ENCODE assay signal across 31 mouse cellular contexts in genomic region chr17:31176321-31176720, GRCm38 (mm10). TPM values are rescaled to one million over a fixed set of nuclear protein-coding genes. Genes with fewer than 3 reads are reported as not detected.
DNase-seq lines count a peak whose midpoint lies in the region; ATAC-seq lines count a peak whose summit lies in the region.
"Had no signal": no experiment of that assay in that cellular context is flagged by ENCODE, and none has a peak within 500 bp of the region (broad histone marks: within the 10 kb centered on the region; RNA-seq: fewer than 3 reads in every experiment).

No protein-coding gene starts in this region.

- peak; percentile 97 for ATAC-seq in inflammation-experienced regulatory T-cells, adult 6 months
- no peak for ATAC-seq in forebrain, embryonic 12.5 days (ENCODE audit: low FRiP score)
- no peak for ATAC-seq in hindbrain, embryonic 14.5 days (ENCODE audit: low FRiP score)
- ATAC-seq: forebrain, embryonic 13.5 days; intestine, embryonic 15.5 days; liver, embryonic 12.5 days; midbrain, embryonic 13.5 days had no signal

- H3K4me2 ChIP-seq in forebrain, embryonic 12.5 days = no peak overlapping the region
- H3K4me2 ChIP-seq in hindbrain, embryonic 14.5 days (replicated peaks) = no peak overlapping the region
- H3K4me2 ChIP-seq: embryonic facial prominence, embryonic 13.5 days; forebrain, embryonic 13.5 days; heart, embryonic 11.5 days; hindbrain, embryonic 13.5 days; intestine, embryonic 15.5 days; limb, embryonic 12.5 days; liver, embryonic 12.5 days; midbrain, embryonic 13.5 days; neural tube, embryonic 13.5 days had no signal

- no peaks in the 10 kb centered on the region for H3K36me3 ChIP-seq in forebrain, embryonic 12.5 days (replicated peaks)
- H3K36me3 ChIP-seq in hindbrain, embryonic 14.5 days (replicated peaks; ENCODE audit: control insufficient read depth, insufficient read depth) = no peaks in the 10 kb centered on the region
- H3K36me3 ChIP-seq: embryonic facial prominence, embryonic 13.5 days; hindbrain, embryonic 13.5 days; intestine, embryonic 15.5 days; limb, embryonic 12.5 days; liver, embryonic 12.5 days; midbrain, embryonic 13.5 days; neural tube, embryonic 13.5 days had no signal

- H3K9ac ChIP-seq in forebrain, embryonic 12.5 days = no peak overlapping the region
- H3K9ac ChIP-seq in hindbrain, embryonic 14.5 days = no peak overlapping the region
- H3K9ac ChIP-seq: embryonic facial prominence, embryonic 13.5 days; forebrain, embryonic 13.5 days; hindbrain, embryonic 13.5 days; intestine, embryonic 15.5 days; limb, embryonic 12.5 days; liver, embryonic 12.5 days; midbrain, embryonic 13.5 days; neural tube, embryonic 13.5 days had no signal

- no peaks in the 10 kb centered on the region for H3K9me3 ChIP-seq in forebrain, embryonic 12.5 days
- H3K9me3 ChIP-seq in hindbrain, embryonic 14.5 days (ENCODE audit: control insufficient read depth, low read length) = 0 out of 2 replicates have a peak, but pooled peaks cover 5% of the 10 kb centered on the region
- H3K9me3 ChIP-seq: embryonic facial prominence, embryonic 13.5 days; forebrain, embryonic 13.5 days; hindbrain, embryonic 13.5 days; intestine, embryonic 15.5 days; limb, embryonic 12.5 days; liver, embryonic 12.5 days; midbrain, embryonic 13.5 days; neural tube, embryonic 13.5 days had no signal

- peak; percentile 76 for DNase-seq in 416B (ENCODE audit: low read depth)
- DNase-seq in T-cell, adult 2 months (ENCODE audit: low spot score) = peak; percentile 66
- peak; percentile 87 for DNase-seq in thymus, postnatal 0 days (ENCODE audit: low spot score)
- no peak for DNase-seq in layer of hippocampus, adult 8-10 months (ENCODE audit: low spot score in 2 of 2)
- DNase-seq in hindbrain, embryonic 14.5 days (ENCODE audit: low spot score) = no peak
- no peak for DNase-seq in B cell, adult 2 months
- DNase-seq: cerebellum, adult 11-12 months; cerebellum, postnatal 14 days; heart, adult 11 months; heart, postnatal 14 days; kidney, adult 9 months; kidney, postnatal 25 days; lung, adult 2 months; lung, postnatal 14 days had no signal

- H3K4me3 ChIP-seq in forebrain, embryonic 12.5 days (replicated peaks) = no peak overlapping the region
- H3K4me3 ChIP-seq in hindbrain, embryonic 14.5 days (replicated peaks; ENCODE audit: low read length) = no peak overlapping the region
- H3K4me3 ChIP-seq: embryonic facial prominence, embryonic 13.5 days; erythroblast, embryonic 14.5 days; forebrain, embryonic 13.5 days; hindbrain, embryonic 13.5 days; intestine, embryonic 15.5 days; layer of hippocampus, adult 2 months; limb, embryonic 12.5 days; liver, embryonic 12.5 days; megakaryocyte, embryonic 14.5 days; midbrain, embryonic 13.5 days; neural tube, embryonic 13.5 days had no signal

- H3K4me1 ChIP-seq in forebrain, embryonic 12.5 days = no peaks in the 10 kb centered on the region
- H3K4me1 ChIP-seq in hindbrain, embryonic 14.5 days (replicated peaks; ENCODE audit: control insufficient read depth, insufficient read depth, low read length) = no peaks in the 10 kb centered on the region
- H3K4me1 ChIP-seq: embryonic facial prominence, embryonic 13.5 days; forebrain, embryonic 13.5 days; hindbrain, embryonic 13.5 days; limb, embryonic 12.5 days; midbrain, embryonic 13.5 days; neural tube, embryonic 13.5 days had no signal

- no peak overlapping the region for H3K27ac ChIP-seq in forebrain, embryonic 12.5 days
- no peak overlapping the region for H3K27ac ChIP-seq in hindbrain, embryonic 14.5 days
- H3K27ac ChIP-seq: embryonic facial prominence, embryonic 13.5 days; forebrain, embryonic 13.5 days; hindbrain, embryonic 13.5 days; intestine, embryonic 15.5 days; layer of hippocampus, adult 2 months; limb, embryonic 12.5 days; liver, embryonic 12.5 days; midbrain, embryonic 13.5 days; neural tube, embryonic 13.5 days had no signal

- H3K27me3 ChIP-seq in forebrain, embryonic 12.5 days = no peaks in the 10 kb centered on the region
- no peaks in the 10 kb centered on the region for H3K27me3 ChIP-seq in hindbrain, embryonic 14.5 days (ENCODE audit: control insufficient read depth, insufficient read depth, low read length)
- H3K27me3 ChIP-seq: embryonic facial prominence, embryonic 13.5 days; forebrain, embryonic 13.5 days; hindbrain, embryonic 13.5 days; intestine, embryonic 15.5 days; liver, embryonic 12.5 days; midbrain, embryonic 13.5 days; neural tube, embryonic 13.5 days had no signal

- WGBS in forebrain, embryonic 12.5 days = 92% methylated on average over 4 of the region's 4 CpGs
- 93% methylated on average over 4 of the region's 4 CpGs for WGBS in hindbrain, embryonic 14.5 days

RNA-seq across cellular contexts. Expression of gene Tff1, which starts 11.2 kb away (rescaled TPM):
- under 1 TPM in 1 of 3 experiments, not detected in 2; 0.70 TPM for polyA plus RNA-seq in inflammation-experienced regulatory T-cells, adult 6 months (2017; shearing (Covaris generic))
- 4.3 and 7.4 TPM in 2 replicates for polyA plus RNA-seq in thymus, postnatal 0 days (2015; fragmentation: Nextera tagmentation; extraction: Ambion mirVana)
- not detected in 2 replicates for polyA plus RNA-seq in forebrain, embryonic 12.5 days (2016; fragmentation: Nextera tagmentation; extraction: Ambion mirVana)
- total RNA-seq in layer of hippocampus, adult 8-10 months (2022) = not detected
- polyA plus RNA-seq in hindbrain, embryonic 14.5 days (2014; fragmentation: Nextera tagmentation; extraction: Ambion mirVana) = not detected in 2 replicates
- total RNA-seq: gastrocnemius, adult 8-10 months; heart, postnatal 14 days; layer of hippocampus, adult 2 months; left cerebral cortex, postnatal 14 days had no signal
- polyA plus RNA-seq: embryonic facial prominence, embryonic 13.5 days; erythroblast, embryonic 14.5 days; forebrain, embryonic 13.5 days; hindbrain, embryonic 13.5 days; limb, embryonic 12.5 days; lung, adult 2 months; midbrain, embryonic 13.5 days; neural tube, embryonic 13.5 days had no signal

RNA-seq across cellular contexts. Expression of gene Tmprss3, which starts 22.5 kb away (rescaled TPM):
- polyA plus RNA-seq in inflammation-experienced regulatory T-cells, adult 6 months (2017; shearing (Covaris generic)) = 1 to 10 TPM; 1.3 to 5.3 (median 4.6) TPM
- 0.13 and 0.25 TPM in 2 replicates for polyA plus RNA-seq in thymus, postnatal 0 days (2015; fragmentation: Nextera tagmentation; extraction: Ambion mirVana)
- not detected in 2 replicates for polyA plus RNA-seq in forebrain, embryonic 12.5 days (2016; fragmentation: Nextera tagmentation; extraction: Ambion mirVana)
- under 1 TPM in 1 of 4 experiments, not detected in 3; 0.10 TPM for total RNA-seq in layer of hippocampus, adult 8-10 months (2022)
- 0.11 TPM in 1 of 2 replicates, not detected in the other for polyA plus RNA-seq in hindbrain, embryonic 14.5 days (2014; fragmentation: Nextera tagmentation; extraction: Ambion mirVana)
- total RNA-seq: gastrocnemius, adult 8-10 months; heart, postnatal 14 days; layer of hippocampus, adult 2 months had no signal
- polyA plus RNA-seq: embryonic facial prominence, embryonic 13.5 days; erythroblast, embryonic 14.5 days; forebrain, embryonic 13.5 days; heart, embryonic 11.5 days; intestine, embryonic 15.5 days; limb, embryonic 12.5 days; midbrain, embryonic 13.5 days; neural tube, embryonic 13.5 days; small intestine, adult 2 months had no signal

RNA-seq across cellular contexts. Expression of gene Ubash3a, which starts 31.4 kb away (rescaled TPM):
- polyA plus RNA-seq in inflammation-experienced regulatory T-cells, adult 6 months (2017; shearing (Covaris generic)) = 100 to 1,000 TPM; 224 to 328 (median 255) TPM
- 66.8 and 75.0 TPM in 2 replicates for polyA plus RNA-seq in thymus, postnatal 0 days (2015; fragmentation: Nextera tagmentation; extraction: Ambion mirVana)
- 0.10 and 0.29 TPM in 2 replicates for polyA plus RNA-seq in forebrain, embryonic 12.5 days (2016; fragmentation: Nextera tagmentation; extraction: Ambion mirVana)
- under 1 TPM; 0.31 to 0.73 (median 0.52) TPM for total RNA-seq in layer of hippocampus, adult 8-10 months (2022)
- not detected in 2 replicates for polyA plus RNA-seq in hindbrain, embryonic 14.5 days (2014; fragmentation: Nextera tagmentation; extraction: Ambion mirVana)
- total RNA-seq: gastrocnemius, adult 8-10 months; left cerebral cortex, postnatal 14 days had no signal
- polyA plus RNA-seq: neural tube, embryonic 13.5 days had no signal

RNA-seq across cellular contexts. Expression of gene Tff2, which starts 32.2 kb away (rescaled TPM):
- polyA plus RNA-seq in inflammation-experienced regulatory T-cells, adult 6 months (2017; shearing (Covaris generic)) = not detected
- polyA plus RNA-seq in thymus, postnatal 0 days (2015; fragmentation: Nextera tagmentation; extraction: Ambion mirVana) = 1.2 and 1.4 TPM in 2 replicates
- not detected in 2 replicates for polyA plus RNA-seq in forebrain, embryonic 12.5 days (2016; fragmentation: Nextera tagmentation; extraction: Ambion mirVana)
- not detected for total RNA-seq in layer of hippocampus, adult 8-10 months (2022)
- polyA plus RNA-seq in hindbrain, embryonic 14.5 days (2014; fragmentation: Nextera tagmentation; extraction: Ambion mirVana) = not detected in 2 replicates
- total RNA-seq: gastrocnemius, adult 8-10 months; layer of hippocampus, adult 2 months; left cerebral cortex, postnatal 14 days had no signal
- polyA plus RNA-seq: embryonic facial prominence, embryonic 13.5 days; erythroblast, embryonic 14.5 days; forebrain, embryonic 13.5 days; heart, embryonic 11.5 days; hindbrain, embryonic 13.5 days; limb, embryonic 12.5 days; liver, embryonic 12.5 days; midbrain, embryonic 13.5 days; neural tube, embryonic 13.5 days had no signal

RNA-seq across cellular contexts. Expression of gene Tff3, which starts 46.9 kb away (rescaled TPM):
- polyA plus RNA-seq in inflammation-experienced regulatory T-cells, adult 6 months (2017; shearing (Covaris generic)) = not detected
- 7.1 and 8.7 TPM in 2 replicates for polyA plus RNA-seq in thymus, postnatal 0 days (2015; fragmentation: Nextera tagmentation; extraction: Ambion mirVana)
- polyA plus RNA-seq in forebrain, embryonic 12.5 days (2016; fragmentation: Nextera tagmentation; extraction: Ambion mirVana) = 0.88 TPM in 1 of 2 replicates, not detected in the other
- total RNA-seq in layer of hippocampus, adult 8-10 months (2022) = not detected
- 2.9 and 4.5 TPM in 2 replicates for polyA plus RNA-seq in hindbrain, embryonic 14.5 days (2014; fragmentation: Nextera tagmentation; extraction: Ambion mirVana)
- total RNA-seq: gastrocnemius, adult 8-10 months; heart, postnatal 14 days; layer of hippocampus, adult 2 months; left cerebral cortex, postnatal 14 days had no signal
- polyA plus RNA-seq: embryonic facial prominence, embryonic 13.5 days; erythroblast, embryonic 14.5 days; heart, embryonic 11.5 days; limb, embryonic 12.5 days; lung, adult 2 months had no signal

Comparison
In these comparisons a context has a peak if more than half of its experiments do, and no peak if none do; other contexts are left out.
1. DNase-seq: peak in 416B (single experiment), T-cell, adult 2 months (single experiment) and thymus, postnatal 0 days (single experiment); none in layer of hippocampus, adult 8-10 months (0 of 2), hindbrain, embryonic 14.5 days (single experiment) and B cell, adult 2 months (0 of 2).
2. RNA of gene Ubash3a, which starts 31.4 kb away (polyA plus RNA-seq): 224 to 328 TPM in inflammation-experienced regulatory T-cells, adult 6 months and 66.8 to 75.0 TPM in thymus, postnatal 0 days; 0.10 to 0.29 TPM in forebrain, embryonic 12.5 days and not detected in hindbrain, embryonic 14.5 days; every median in the first group is over 10 times any median in the second.